Mouse (Mus musculus) midbrain, embryonic 12.5 days (tissue): Measurements from ENCODE around the gene Hbq1a. TPM values are rescaled to one million over a fixed set of nuclear protein-coding genes. Genes with fewer than 3 reads are reported as not detected.

Experiments used
- polyA plus RNA-seq: library from polyadenylated mRNA; unstranded; fragments of >200 nt; fragmentation: Nextera tagmentation; extraction: Ambion mirVana; gene quantifications from 2 replicates; pipeline ENCODE4 v1.2.1, GENCODE M21; 2016

Gene Hbq1a
- polyA plus RNA-seq, 1 experiment from 2014 or later = 0.75 TPM

Other genes with a start within 250 kb of the Hbq1a start
- gene Il9r, start 99.8 kb upstream of the Hbq1a start, polyA plus RNA-seq = not detected in 2 replicates
- 53.3 and 66.7 TPM in 2 replicates for gene Snrnp25, start 94.7 kb upstream of the Hbq1a start, polyA plus RNA-seq
- gene Rhbdf1, start 77.8 kb upstream of the Hbq1a start, polyA plus RNA-seq = 19.1 and 23.5 TPM in 2 replicates
- 26.6 and 30.6 TPM in 2 replicates for gene Mpg, start 73.6 kb upstream of the Hbq1a start, polyA plus RNA-seq
- 44.7 and 47.0 TPM in 2 replicates for gene Nprl3, start 32.4 kb upstream of the Hbq1a start, polyA plus RNA-seq
- gene Hba-x, start 23.7 kb upstream of the Hbq1a start, polyA plus RNA-seq = 1,559 and 1,723 TPM in 2 replicates
- gene Hba-a1, start 16.6 kb upstream of the Hbq1a start, polyA plus RNA-seq = 2,872 and 3,406 TPM in 2 replicates
- gene Hbq1b, start 13.1 kb upstream of the Hbq1a start, polyA plus RNA-seq = 3.4 and 4.3 TPM in 2 replicates
- gene Hba-a2, start 3.6 kb upstream of the Hbq1a start, polyA plus RNA-seq = 6,134 and 7,278 TPM in 2 replicates
- 30.0 and 30.7 TPM in 2 replicates for gene Sh3pxd2b, start 47.8 kb downstream of the Hbq1a start, polyA plus RNA-seq
- 66.3 and 67.2 TPM in 2 replicates for gene Ubtd2, start 155.3 kb downstream of the Hbq1a start, polyA plus RNA-seq
- gene Efcab9, start 232.0 kb downstream of the Hbq1a start, polyA plus RNA-seq = 0.51 and 0.89 TPM in 2 replicates
- 1.8 TPM in 2 replicates for gene Stk10, start 233.2 kb downstream of the Hbq1a start, polyA plus RNA-seq